In genomic region chr14:60612671-60613070, GRCm38 (mm10) we compare ENCODE assay signal across 21 mouse cellular contexts. TPM values are rescaled to one million over a fixed set of nuclear protein-coding genes. Genes with fewer than 3 reads are reported as not detected.
DNase-seq lines count a peak whose midpoint lies in the region; ATAC-seq and TF ChIP-seq lines count a peak whose summit lies in the region.
"Had no signal": no experiment of that assay in that cellular context is flagged by ENCODE, and none has a peak within 500 bp of the region (broad histone marks: within the 10 kb centered on the region; RNA-seq: fewer than 3 reads in every experiment).

No protein-coding gene starts in this region.

- H3K27ac ChIP-seq in layer of hippocampus, adult 2 months, result 0 out of 2 replicates have a peak overlapping the region, but pooled peaks have one; percentile 5
- H3K27ac ChIP-seq: heart, embryonic 10.5 days; hindbrain, embryonic 14.5 days; limb, embryonic 13.5 days; liver, embryonic 12.5 days; stomach, embryonic 15.5 days had no signal

- TF ChIP-seq CTCF in layer of hippocampus, adult 2 months (conservative IDR thresholded peaks at IDR 0.05), result no peak
- no peak for TF ChIP-seq CTCF in brain, embryonic 14.5 days (IDR thresholded peaks at IDR 0.05; ENCODE audit: borderline replicate concordance, extremely low read depth, insufficient read depth, insufficient read length)

- no peak for ATAC-seq in cerebellum, adult (ENCODE audit: insufficient number of reproducible peaks, low FRiP score, low TSS enrichment)
- ATAC-seq: liver, embryonic 12.5 days had no signal

- no peak for DNase-seq in layer of hippocampus, adult 2 months (ENCODE audit: low spot score in 2 of 2)
- no peak for DNase-seq in layer of hippocampus, adult 9-11 months
- peak; percentile 5 for DNase-seq in brain, adult 2 months (ENCODE audit: low read depth, low spot score)
- DNase-seq in brain, embryonic 14.5 days (ENCODE audit: low read depth), result peak; percentile 69
- DNase-seq in mesoderm, embryonic 11.5 days (ENCODE audit: low read depth, low spot score), result peak; percentile 58
- DNase-seq in right cerebral cortex, postnatal 4 days, result no peak
- DNase-seq: adrenal gland, adult 8-10 months; cerebellum, adult 9-11 months; gastrocnemius, postnatal 10 days; heart, postnatal 4 days; kidney, adult 9 months; kidney, postnatal 25 days; lung, adult 18-20 months; lung, postnatal 10 days; thymus, postnatal 25 days had no signal

- no peak overlapping the region for H3K4me3 ChIP-seq in layer of hippocampus, adult 2 months
- H3K4me3 ChIP-seq: heart, embryonic 10.5 days; limb, embryonic 13.5 days; liver, embryonic 12.5 days; stomach, embryonic 15.5 days had no signal

- no peak for TF ChIP-seq POLR2A in brain, embryonic 14.5 days (IDR thresholded peaks at IDR 0.05; ENCODE audit: borderline replicate concordance, extremely low read depth, insufficient read depth, insufficient read length, poor library complexity, severe bottlenecking)

RNA-seq across cellular contexts. Expression of gene Spata13, which starts 21.1 kb away (rescaled TPM):
- 10 to 100 TPM; 23.2 to 31.1 TPM for total RNA-seq in layer of hippocampus, adult 2 months (2021)
- polyA plus RNA-seq in brain, embryonic 14.5 days (2012; rRNA removed), result 17.0 and 22.1 TPM in 2 replicates

Comparison
In these comparisons a context has a peak if more than half of its experiments do, and no peak if none do; other contexts are left out.
1. DNase-seq: peak in brain, adult 2 months (single experiment), brain, embryonic 14.5 days (single experiment) and mesoderm, embryonic 11.5 days (single experiment); none in layer of hippocampus, adult 2 months (0 of 2), layer of hippocampus, adult 9-11 months (single experiment) and right cerebral cortex, postnatal 4 days (single experiment).